Mouse (Mus musculus) kidney, adult 2 months (tissue): ENCODE data around the gene Axin1. TPM values are rescaled to one million over a fixed set of nuclear protein-coding genes. Genes with fewer than 3 reads are reported as not detected.

Experiments used
- DNase-seq: peaks from one replicate; pipeline ENCODE4 v3.0.0; 2021
- H3K27ac ChIP-seq: fragments of 200-500 bp; 2 replicates; pipeline ENCODE4 v1.5.1; 2012; ENCODE audit warnings: low read depth, low read length, control low read depth, inconsistent platforms; ENCODE audit not compliant: insufficient read depth
- H3K27me3 ChIP-seq: fragments of 200-500 bp; replicated peaks from 2 replicates; pipeline ENCODE4 v1.6.1; 2012; ENCODE audit warnings: mild to moderate bottlenecking, moderate library complexity, low read length, inconsistent platforms; ENCODE audit not compliant: control insufficient read depth, insufficient read depth
- H3K36me3 ChIP-seq: fragments of 200-500 bp; 2 replicates; pipeline ENCODE4 v1.6.1; 2012; ENCODE audit warnings: mild to moderate bottlenecking, moderate library complexity, low read length, inconsistent platforms; ENCODE audit not compliant: control insufficient read depth, insufficient read depth
- H3K4me1 ChIP-seq: fragments of 200-500 bp; 2 replicates; pipeline ENCODE4 v1.6.1; 2011; ENCODE audit warnings: low read length; ENCODE audit not compliant: control insufficient read depth, insufficient read depth
- H3K4me3 ChIP-seq: fragments of 200-500 bp; 2 replicates; pipeline ENCODE4 v1.5.1; 2011; ENCODE audit warnings: mild to moderate bottlenecking, low read depth, low read length, control low read depth; ENCODE audit not compliant: insufficient read depth
- CTCF ChIP-seq: fragments of 200-500 bp; conservative IDR thresholded peaks from 2 replicates; pipeline ENCODE4 v1.5.1; 2011; ENCODE audit warnings: low read depth, mild to moderate bottlenecking, control low read depth, low read length, moderate library complexity, mixed read lengths; ENCODE audit not compliant: insufficient read depth, insufficient read length
- POLR2A ChIP-seq: fragments of 200-500 bp; IDR thresholded peaks from one replicate; pipeline ENCODE4 v1.6.1; 2011; ENCODE audit warnings: low read depth, low read length, control low read depth
- WGBS: fragments of 180-500 bp; shearing (Covaris S2); methylation state at CpG from one replicate; pipeline ENCODE4 v1.1.7; 2018; 5-methylcytosine and 5-hydroxymethylcytosine counted together
- polyA plus RNA-seq: library from polyadenylated mRNA; depleted of rRNA; stranded (reverse); fragments of >200 nt; gene quantifications from 2 replicates; pipeline ENCODE4 v1.2.3, GENCODE M21; 2012

Axin1 gene
- polyA plus RNA-seq, 1 experiment, result 18.5 TPM

GRCm38 (mm10) chr17:26122431-26123140, 15.9 kb upstream of the Axin1 start:
- DNase-seq, result no peak
- WGBS, result 67% methylated on average over 5 of the region's 5 CpGs
- Histone ChIP-seq H3K36me3 (no peaks in the 10 kb centered on the region), H3K27ac (no peak overlapping the region), H3K4me3 (no peak overlapping the region), H3K4me1 (0 out of 2 replicates have a peak, but pooled peaks cover 6% of the 10 kb centered on the region), H3K27me3 (no peaks in the 10 kb centered on the region)
- TF ChIP-seq CTCF, result no peak

- under 1% methylated on average over 32 of the region's 32 CpGs for WGBS
- Histone ChIP-seq H3K4me3 (peak within 1 kb of the TSS; percentile 82), H3K27ac (no peak within 1 kb of the TSS), H3K27me3 (no peaks in the 10 kb centered on the region), H3K36me3 (no peaks in the 10 kb centered on the region; the same call in 1 of the 2 replicates), H3K4me1 (0 out of 2 replicates have a peak, but pooled peaks cover 6% of the 10 kb centered on the region)
- TF ChIP-seq POLR2A (peak; percentile 98), CTCF (no peak)
- peak; percentile 98 for DNase-seq
Observed at GRCm38 (mm10) chr17:26123267-26123684, 15.2 kb upstream of the Axin1 start, which contains the start of gene Mrpl28. Mrpl28 (plus strand) TSS chr17:26123500.

DNA sequence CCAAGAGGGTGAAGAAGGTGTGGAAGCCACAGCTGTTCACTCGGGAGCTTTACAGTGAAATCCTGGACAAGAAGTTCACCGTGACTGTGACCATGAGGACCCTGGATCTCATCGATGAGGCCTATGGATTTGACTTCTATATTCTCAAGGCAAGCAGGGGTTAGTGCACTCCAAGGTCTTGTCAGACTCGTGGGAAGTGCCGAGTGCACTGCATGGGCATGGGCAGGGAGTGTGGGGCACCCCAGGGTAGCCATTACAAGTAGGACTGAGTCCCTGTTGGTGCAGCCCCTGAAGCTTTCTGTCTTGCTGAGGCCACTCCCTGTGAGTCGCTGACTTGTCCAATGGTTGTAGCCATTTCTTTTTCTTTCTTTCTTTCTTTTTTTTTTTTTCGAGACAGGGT, 13.9 kb upstream of the Axin1 start:
- no peaks in the 10 kb centered on the region; the same call in 1 of the 2 replicates for H3K36me3 ChIP-seq
- H3K4me3 ChIP-seq, result peak overlapping the region; percentile 82; the same call in 1 of the 2 replicates
- TF ChIP-seq CTCF (no peak), POLR2A (no peak)
- H3K27me3 ChIP-seq, result no peaks in the 10 kb centered on the region
- WGBS, result 78% methylated on average over 7 of the region's 7 CpGs
- no peak overlapping the region for H3K27ac ChIP-seq
- 0 out of 2 replicates have a peak, but pooled peaks cover 6% of the 10 kb centered on the region for H3K4me1 ChIP-seq
- no peak for DNase-seq

DNA sequence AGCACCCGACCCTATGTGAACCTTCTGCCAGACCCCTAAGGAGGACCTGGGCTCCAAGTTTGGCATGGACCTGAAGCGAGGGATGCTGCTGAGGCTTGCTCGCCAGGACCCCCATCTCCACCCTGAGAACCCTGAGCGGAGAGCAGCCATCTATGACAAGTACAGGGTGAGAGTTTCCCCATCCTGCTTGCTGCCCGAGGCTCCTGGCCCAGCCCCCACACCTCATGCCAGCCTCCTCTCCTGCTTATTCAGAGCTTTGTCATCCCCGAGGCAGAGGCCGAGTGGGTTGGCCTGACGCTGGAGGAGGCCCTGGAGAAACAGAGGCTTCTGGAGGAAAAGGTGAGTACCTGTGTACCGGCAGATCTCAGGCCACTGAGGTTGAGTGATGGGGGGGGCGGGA, 13.3 kb upstream of the Axin1 start:
- Histone ChIP-seq H3K27me3 (no peaks in the 10 kb centered on the region), H3K4me3 (no peak overlapping the region), H3K4me1 (0 out of 2 replicates have a peak, but pooled peaks cover 6% of the 10 kb centered on the region), H3K27ac (no peak overlapping the region), H3K36me3 (no peaks in the 10 kb centered on the region; the same call in 1 of the 2 replicates)
- no peak for DNase-seq
- TF ChIP-seq POLR2A, result no peak
- no peak for TF ChIP-seq CTCF
- WGBS, result 89% methylated on average over 10 of the region's 10 CpGs

GRCm38 (mm10) chr17:26131062-26131732, 7.3 kb upstream of the Axin1 start:
- Histone ChIP-seq H3K36me3 (no peaks in the 10 kb centered on the region; the same call in 1 of the 2 replicates), H3K4me3 (no peak overlapping the region), H3K27ac (no peak overlapping the region), H3K4me1 (no peaks in the 10 kb centered on the region), H3K27me3 (no peaks in the 10 kb centered on the region)
- 95% methylated on average over 18 of the region's 18 CpGs for WGBS
- no peak for DNase-seq
- no peak for TF ChIP-seq POLR2A
- TF ChIP-seq CTCF, result no peak

DNA sequence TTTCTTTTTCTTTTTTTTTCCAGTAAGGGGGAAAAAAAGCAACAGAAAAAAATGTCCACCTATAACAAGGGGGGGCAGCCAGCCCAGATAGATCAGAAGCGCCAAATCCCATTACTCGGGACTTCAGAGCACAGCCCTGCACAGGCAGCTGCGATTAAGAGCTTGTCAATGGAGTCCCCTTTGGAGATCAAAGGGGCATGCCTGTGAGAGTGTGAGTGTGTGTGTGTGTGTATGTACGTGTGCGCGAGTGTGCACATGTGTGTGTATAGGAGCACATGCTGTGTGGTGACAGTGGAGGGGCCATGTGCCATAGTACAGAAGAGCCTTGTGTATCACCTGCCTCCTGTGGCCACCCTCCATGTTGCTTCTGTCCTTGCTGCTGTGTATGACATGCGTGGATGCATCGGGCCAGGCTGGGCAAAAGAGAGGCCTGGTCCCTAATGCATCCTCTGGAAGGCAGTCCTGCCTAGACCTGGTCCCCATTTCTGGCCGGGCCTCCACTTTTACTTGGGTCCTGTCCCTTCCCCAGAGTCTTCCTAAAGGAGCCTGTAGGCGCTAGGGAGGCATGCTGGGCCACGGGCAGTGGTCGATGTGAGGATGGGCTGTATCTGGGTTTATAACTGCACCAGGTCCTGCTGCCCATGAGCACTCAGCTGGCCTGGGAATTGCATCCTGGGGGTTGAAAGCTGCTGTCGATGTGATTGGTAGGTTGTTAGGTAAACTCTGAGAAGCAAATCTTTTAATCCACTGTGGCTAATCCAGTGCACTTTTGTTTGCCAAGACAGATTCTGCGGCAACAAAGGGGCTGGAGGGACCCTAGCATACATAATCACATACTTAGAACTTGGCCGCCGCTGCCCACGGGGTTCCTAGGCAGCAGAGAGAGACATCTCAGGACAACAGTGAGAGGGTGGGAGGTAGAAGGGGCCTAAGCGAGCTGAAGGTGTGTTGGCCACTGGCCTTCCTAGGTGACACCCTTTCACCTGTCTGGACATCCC, 6.3 kb upstream of the Axin1 start:
- H3K4me3 ChIP-seq, result no peak overlapping the region
- no peak for DNase-seq
- no peak overlapping the region for H3K27ac ChIP-seq
- no peaks in the 10 kb centered on the region for H3K4me1 ChIP-seq
- no peaks in the 10 kb centered on the region; the same call in 1 of the 2 replicates for H3K36me3 ChIP-seq
- TF ChIP-seq CTCF (no peak), POLR2A (no peak)
- H3K27me3 ChIP-seq, result no peaks in the 10 kb centered on the region
- 93% methylated on average over 18 of the region's 18 CpGs for WGBS
